In the genomic region with DNA sequence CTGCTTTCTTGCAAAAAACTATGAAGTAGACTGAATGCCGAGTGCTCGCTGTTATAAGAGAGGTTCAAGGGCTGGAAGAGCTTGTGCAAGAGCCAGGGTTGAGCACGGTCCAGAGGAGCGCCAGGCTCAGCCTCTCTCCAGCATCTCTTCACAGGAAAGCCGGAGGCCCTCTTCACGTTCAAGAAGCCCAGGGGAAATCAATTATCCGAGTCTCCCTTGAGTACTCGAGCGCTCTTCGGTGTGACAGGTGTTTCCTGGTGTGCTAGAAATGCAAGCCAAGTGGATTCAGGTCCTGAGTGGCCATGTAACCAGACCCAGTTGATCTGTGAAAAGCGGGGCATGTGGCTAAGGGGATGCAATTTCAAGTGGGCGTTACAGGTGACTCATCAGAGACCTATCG, we compare ENCODE assay signal across 8 mouse cellular contexts. TPM values are rescaled to one million over a fixed set of nuclear protein-coding genes. Genes with fewer than 3 reads are reported as not detected.
DNase-seq lines count a peak whose midpoint lies in the region; ATAC-seq and TF ChIP-seq lines count a peak whose summit lies in the region.

A gene (plus strand): TSS at position 295 of the 400 bp plus-strand sequence.

- no peak for TF ChIP-seq CTCF in layer of hippocampus, adult 2 months (conservative IDR thresholded peaks at IDR 0.05)
- no peak for TF ChIP-seq CTCF in kidney, adult 2 months (conservative IDR thresholded peaks at IDR 0.05; ENCODE audit: insufficient read depth, insufficient read length, low read depth, low read length)

- no peak for DNase-seq in layer of hippocampus, adult 2 months (ENCODE audit: low spot score in 2 of 2)
- DNase-seq in layer of hippocampus, adult 9-10 months (ENCODE audit: low spot score) = no peak
- DNase-seq in adrenal gland, adult 8-10 months = peak; percentile 7
- peak; percentile 13 for DNase-seq in kidney, adult 2 months
- DNase-seq in lung, postnatal 14 days = peak; percentile 10
- no peak for DNase-seq in left cerebral cortex, adult 11 months (ENCODE audit: low spot score)

- H3K4me2 ChIP-seq in forebrain, embryonic 13.5 days = peak within 1 kb of the TSS; percentile 76
- H3K4me2 ChIP-seq in stomach, embryonic 16.5 days (ENCODE audit: low read depth, low read length) = peak within 1 kb of the TSS; percentile 86

- 32% methylated on average over 13 of the region's 13 CpGs for WGBS in forebrain, embryonic 13.5 days
- WGBS in kidney, adult 2 months = 22% methylated on average over 13 of the region's 13 CpGs
- WGBS in stomach, embryonic 16.5 days = 25% methylated on average over 13 of the region's 13 CpGs

- peak within 1 kb of the TSS; percentile 97 for H3K4me3 ChIP-seq in layer of hippocampus, adult 2 months
- H3K4me3 ChIP-seq in forebrain, embryonic 13.5 days = peak within 1 kb of the TSS; percentile 85
- peak within 1 kb of the TSS; percentile 72 for H3K4me3 ChIP-seq in kidney, adult 2 months (ENCODE audit: insufficient read depth, low read depth, low read length)
- H3K4me3 ChIP-seq in stomach, embryonic 16.5 days (replicated peaks; ENCODE audit: low read length) = peak within 1 kb of the TSS; percentile 78

- H3K9ac ChIP-seq in forebrain, embryonic 13.5 days = peak within 1 kb of the TSS; percentile 86
- H3K9ac ChIP-seq in stomach, embryonic 16.5 days (ENCODE audit: low read length) = peak within 1 kb of the TSS; percentile 78

- ATAC-seq in forebrain, embryonic 13.5 days = peak; percentile 13; the same call in 1 of the 2 replicates
- no peak for ATAC-seq in stomach, embryonic 16.5 days (ENCODE audit: insufficient read depth, low FRiP score)

- no peaks in the 10 kb centered on the region for H3K9me3 ChIP-seq in forebrain, embryonic 13.5 days (replicated peaks)
- H3K9me3 ChIP-seq in stomach, embryonic 16.5 days (replicated peaks; ENCODE audit: control insufficient read depth, low read length) = no peaks in the 10 kb centered on the region

- TF ChIP-seq POLR2A in kidney, adult 2 months (IDR thresholded peaks at IDR 0.05; ENCODE audit: low read depth, low read length) = no peak

- no peaks in the 10 kb centered on the region for H3K27me3 ChIP-seq in forebrain, embryonic 13.5 days
- no peaks in the 10 kb centered on the region for H3K27me3 ChIP-seq in kidney, adult 2 months (replicated peaks; ENCODE audit: control insufficient read depth, insufficient read depth, low read length)
- H3K27me3 ChIP-seq in stomach, embryonic 16.5 days (ENCODE audit: control insufficient read depth, insufficient read depth, low read length) = no peaks in the 10 kb centered on the region

- H3K4me1 ChIP-seq in forebrain, embryonic 13.5 days = peaks cover 18% of the 10 kb centered on the region
- no peaks in the 10 kb centered on the region for H3K4me1 ChIP-seq in kidney, adult 2 months (ENCODE audit: control insufficient read depth, insufficient read depth, low read length)
- H3K4me1 ChIP-seq in stomach, embryonic 16.5 days (ENCODE audit: control insufficient read depth, insufficient read depth, low read length) = no peaks in the 10 kb centered on the region

- H3K27ac ChIP-seq in layer of hippocampus, adult 2 months = peak within 1 kb of the TSS; percentile 96
- H3K27ac ChIP-seq in forebrain, embryonic 13.5 days = peak within 1 kb of the TSS; percentile 83
- H3K27ac ChIP-seq in kidney, adult 2 months (ENCODE audit: insufficient read depth, low read depth, low read length) = no peak within 1 kb of the TSS
- H3K27ac ChIP-seq in stomach, embryonic 16.5 days (ENCODE audit: low read length) = peak within 1 kb of the TSS; percentile 76

- peaks cover 8% of the 10 kb centered on the region for H3K36me3 ChIP-seq in forebrain, embryonic 13.5 days (ENCODE audit: poor library complexity, severe bottlenecking)
- no peaks in the 10 kb centered on the region for H3K36me3 ChIP-seq in kidney, adult 2 months (ENCODE audit: control insufficient read depth, insufficient read depth, low read length)
- no peaks in the 10 kb centered on the region for H3K36me3 ChIP-seq in stomach, embryonic 16.5 days (ENCODE audit: control insufficient read depth, insufficient read depth, low read length)

RNA-seq across cellular contexts. Expression of the gene that starts here (rescaled TPM):
- 1 to 10 TPM; 6.8 to 7.7 TPM for total RNA-seq in layer of hippocampus, adult 2 months (2021)
- total RNA-seq in adrenal gland, adult 8-10 months (2022) = 1 to 10 TPM; 2.1 to 3.9 (median 3.1) TPM
- 5.8 and 6.4 TPM in 2 replicates for polyA plus RNA-seq in forebrain, embryonic 13.5 days (2015; fragmentation: Nextera tagmentation; extraction: Ambion mirVana)
- polyA plus RNA-seq in kidney, adult 2 months (2012; rRNA removed) = 0.44 and 1.3 TPM in 2 replicates
- 4.1 and 4.2 TPM in 2 replicates for polyA plus RNA-seq in stomach, embryonic 16.5 days (2015; fragmentation: Nextera tagmentation; extraction: Ambion mirVana)

Comparison
In these comparisons a context has a peak if more than half of its experiments do, and no peak if none do; other contexts are left out.
1. DNase-seq: peak in adrenal gland, adult 8-10 months (single experiment), kidney, adult 2 months (single experiment) and lung, postnatal 14 days (single experiment); none in layer of hippocampus, adult 2 months (0 of 2), layer of hippocampus, adult 9-10 months (single experiment) and left cerebral cortex, adult 11 months (single experiment).
2. Peak in every context shown above with its lines, with median percentiles within 50 percentile points of each other: H3K4me3 ChIP-seq.